Mouse (Mus musculus) CH12.LX (cell line): ENCODE measurements around the gene AC131692.1. TPM values are rescaled to one million over a fixed set of nuclear protein-coding genes. Genes with fewer than 3 reads are reported as not detected.

Experiments
- DNase-seq: peaks from one replicate; pipeline ENCODE4 v3.0.0-alpha.2; 2013; ENCODE audit errors: extremely low read depth
- H3K27ac ChIP-seq: 2 replicates; pipeline ENCODE4 v1.5.1; 2012; ENCODE audit warnings: low read depth, mild to moderate bottlenecking, control low read depth, moderate library complexity; ENCODE audit not compliant: insufficient read depth
- H3K27me3 ChIP-seq: replicated peaks from 2 replicates; pipeline ENCODE3; 2012; ENCODE audit warnings: inconsistent platforms
- H3K36me3 ChIP-seq, 2 experiments: replicated peaks in 1 of 2; 2 replicates each; pipeline versions ENCODE3 to v1.6.1; 2012; ENCODE audit warnings: inconsistent platforms in 1 of 2, low read length in 1 of 2, mild to moderate bottlenecking in 1 of 2, mixed read lengths in 1 of 2, moderate library complexity in 1 of 2; ENCODE audit not compliant: control insufficient read depth in 1 of 2, insufficient read depth in 1 of 2
- H3K4me1 ChIP-seq, 2 experiments: 2 replicates each; pipeline ENCODE4 v1.6.1; 2012; ENCODE audit warnings: inconsistent platforms in 1 of 2, moderate library complexity in 1 of 2; ENCODE audit not compliant: insufficient read depth in 2 of 2, control insufficient read depth in 1 of 2
- H3K4me2 ChIP-seq: 2 replicates; pipeline ENCODE4 v1.6.1; 2012; ENCODE audit warnings: low read depth, mild to moderate bottlenecking, control low read depth; ENCODE audit not compliant: poor library complexity, insufficient read depth, severe bottlenecking
- H3K4me3 ChIP-seq, 3 experiments: fragments of 150-350 bp in 1 of 3; sonication (generic) in 1 of 3; replicated peaks in 1 of 3; 2 replicates each; pipeline versions ENCODE3 to v1.5.1; 2011 to 2012; ENCODE audit warnings: low read depth in 2 of 3, low read length in 2 of 3, mild to moderate bottlenecking in 2 of 3, moderate library complexity in 2 of 3, control low read depth in 1 of 3, improper control_type of control experiment in 1 of 3, inconsistent platforms in 1 of 3, mixed read lengths in 1 of 3; ENCODE audit not compliant: poor library complexity in 1 of 3
- H3K79me2 ChIP-seq: replicated peaks from 2 replicates; pipeline ENCODE4 v1.6.1; 2012; ENCODE audit warnings: mild to moderate bottlenecking, moderate library complexity; ENCODE audit not compliant: control insufficient read depth, poor library complexity, insufficient read depth, severe bottlenecking; ENCODE audit errors: extremely low read depth
- H3K9ac ChIP-seq: 2 replicates; pipeline ENCODE4 v1.6.1; 2012; ENCODE audit warnings: low read depth, mild to moderate bottlenecking, control low read depth, moderate library complexity; ENCODE audit not compliant: insufficient read depth
- H3K9me3 ChIP-seq: replicated peaks from 2 replicates; pipeline ENCODE3; 2012; ENCODE audit warnings: low read length, inconsistent platforms, mixed read lengths
- BHLHE40 ChIP-seq: IDR thresholded peaks from 2 replicates; pipeline ENCODE4 v1.6.1; 2011; ENCODE audit warnings: mild to moderate bottlenecking, low read depth, low read length, improper control_type of control experiment
- CHD2 ChIP-seq: IDR thresholded peaks from 2 replicates; pipeline ENCODE4 v1.6.1; 2011; ENCODE audit warnings: low read length, improper control_type of control experiment
- ELF1 ChIP-seq: IDR thresholded peaks from 2 replicates; pipeline ENCODE4 v1.6.1; 2014; ENCODE audit warnings: low read depth, mild to moderate bottlenecking, inconsistent platforms, low read length, improper control_type of control experiment
- EP300 ChIP-seq: IDR thresholded peaks from 2 replicates; pipeline ENCODE4 v1.6.1; 2011; ENCODE audit warnings: low read length, improper control_type of control experiment
- ETS1 ChIP-seq: conservative IDR thresholded peaks from 2 replicates; pipeline ENCODE4 v1.6.1; 2012; ENCODE audit warnings: low read depth, mild to moderate bottlenecking, inconsistent platforms, low read length, improper control_type of control experiment, moderate library complexity
- HCFC1 ChIP-seq: IDR thresholded peaks from 2 replicates; pipeline ENCODE4 v1.6.1; 2012; ENCODE audit warnings: low read depth, mild to moderate bottlenecking, inconsistent platforms, low read length, improper control_type of control experiment
- JUN ChIP-seq: IDR thresholded peaks from 2 replicates; pipeline ENCODE4 v1.6.1; 2011; ENCODE audit warnings: low read depth, mild to moderate bottlenecking, low read length, improper control_type of control experiment, moderate library complexity; ENCODE audit not compliant: insufficient read depth
- JUND ChIP-seq: conservative IDR thresholded peaks from 2 replicates; pipeline ENCODE4 v1.6.1; 2011; ENCODE audit warnings: low read depth, low read length, improper control_type of control experiment
- KAT2A ChIP-seq: IDR thresholded peaks from 2 replicates; pipeline ENCODE4 v1.6.1; 2012; ENCODE audit warnings: low read length, improper control_type of control experiment, inconsistent platforms; ENCODE audit not compliant: insufficient replicate concordance
- MAFK ChIP-seq: IDR thresholded peaks from 2 replicates; pipeline ENCODE4 v1.6.1; 2011; ENCODE audit warnings: low read length, improper control_type of control experiment; ENCODE audit not compliant: insufficient replicate concordance
- MAX ChIP-seq: IDR thresholded peaks from 2 replicates; pipeline ENCODE4 v1.6.1; 2011; ENCODE audit warnings: low read length, improper control_type of control experiment
- MEF2A ChIP-seq: IDR thresholded peaks from 2 replicates; pipeline ENCODE4 v1.6.1; 2014; ENCODE audit warnings: low read depth, mild to moderate bottlenecking, inconsistent platforms, low read length, improper control_type of control experiment, borderline replicate concordance
- MYC ChIP-seq: IDR thresholded peaks from 2 replicates; pipeline ENCODE4 v1.6.1; 2011; ENCODE audit warnings: low read depth, mild to moderate bottlenecking, improper control_type of control experiment, low read length
- NELFE ChIP-seq: IDR thresholded peaks from 2 replicates; pipeline ENCODE4 v1.6.1; 2011; ENCODE audit warnings: low read depth, low read length, improper control_type of control experiment
- POLR2AphosphoS2 ChIP-seq: IDR thresholded peaks from 2 replicates; pipeline ENCODE4 v1.6.1; 2011; ENCODE audit warnings: low read depth, low read length, improper control_type of control experiment
- SIN3A ChIP-seq: IDR thresholded peaks from 2 replicates; pipeline ENCODE4 v1.6.1; 2012; ENCODE audit warnings: low read length, improper control_type of control experiment, inconsistent platforms
- TBP ChIP-seq: conservative IDR thresholded peaks from 2 replicates; pipeline ENCODE4 v1.6.1; 2011; ENCODE audit warnings: low read depth, low read length, improper control_type of control experiment
- TCF12 ChIP-seq: IDR thresholded peaks from 2 replicates; pipeline ENCODE4 v1.6.1; 2014; ENCODE audit warnings: low read depth, mild to moderate bottlenecking, inconsistent platforms, low read length, improper control_type of control experiment
- USF1 ChIP-seq: IDR thresholded peaks from 2 replicates; pipeline ENCODE4 v1.6.1; 2014; ENCODE audit warnings: low read depth, mild to moderate bottlenecking, inconsistent platforms, low read length, improper control_type of control experiment
- ZC3H11A ChIP-seq: IDR thresholded peaks from 2 replicates; pipeline ENCODE4 v1.6.1; 2012; ENCODE audit warnings: low read depth, mild to moderate bottlenecking, inconsistent platforms, low read length, improper control_type of control experiment
- ZMIZ1 ChIP-seq: IDR thresholded peaks from 2 replicates; pipeline ENCODE4 v1.6.1; 2012; ENCODE audit warnings: low read depth, mild to moderate bottlenecking, inconsistent platforms, low read length, improper control_type of control experiment
- ZNF384 ChIP-seq: IDR thresholded peaks from 2 replicates; pipeline ENCODE4 v1.6.1; 2012; ENCODE audit warnings: low read depth, low read length, improper control_type of control experiment, inconsistent platforms
- dilution Hi-C: fragments of 300-500 bp; cut with MboI; formaldehyde crosslinking; loops from 2 replicates; pipeline ENCODE4 v1.14.3; 2020; ENCODE audit warnings: low sequenced_read_pairs; ENCODE audit not compliant: extremely low pct_unique_long_range_greater_than_20kb, extremely low pct_ligation_motif_present
- in situ Hi-C: fragments of 300-500 bp; cut with MboI; formaldehyde crosslinking; loops from 3 replicates; pipeline ENCODE4 v1.14.3; 2019; ENCODE audit warnings: low sequenced_read_pairs, low pct_ligation_motif_present, low pct_unique_long_range_greater_than_20kb, mixed read lengths
- polyA plus RNA-seq: library from polyadenylated mRNA; unstranded; fragments of >175 nt; gene quantifications from 2 replicates; pipeline ENCODE4 v1.2.1, GENCODE M21; 2012; ENCODE audit warnings: low read depth; ENCODE audit not compliant: insufficient read length
- total RNA-seq, 2 experiments: library from RNA; depleted of rRNA; stranded (reverse); fragments of 300-350 nt in 1 of 2; fragments of >200 nt in 1 of 2; gene quantifications; 2 replicates each; pipeline ENCODE4 v1.2.3; 2012 to 2014

The AC131692.1 gene
- total and polyA plus RNA-seq, 3 experiments = 0.74 to 4.7 (median 0.81) TPM

GRCm38 (mm10) chr19:6102169-6102853, 8.1 kb downstream of the AC131692.1 start:
- peaks cover 0 to 7% of the 10 kb centered on the region in 2 experiments; a peak in 2 of 4 replicates for H3K4me1 ChIP-seq
- H3K4me2 ChIP-seq = no peak overlapping the region
- dilution Hi-C loops = no loop called here
- peaks cover 12 to 49% of the 10 kb centered on the region in 2 experiments for H3K36me3 ChIP-seq
- no peaks in the 10 kb centered on the region for H3K79me2 ChIP-seq
- H3K9me3 ChIP-seq = no peaks in the 10 kb centered on the region
- no peak overlapping the region for H3K4me3 ChIP-seq
- no peak for DNase-seq
- H3K27ac ChIP-seq = no peak overlapping the region
- no peak for TF ChIP-seq POLR2AphosphoS2
- no peak for TF ChIP-seq HCFC1
- TF ChIP-seq JUN = no peak
- TF ChIP-seq SIN3A = no peak
- TF ChIP-seq EP300 = no peak
- TF ChIP-seq ZC3H11A = no peak
- TF ChIP-seq TCF12 = no peak
- TF ChIP-seq ZMIZ1 = no peak
- TF ChIP-seq KAT2A = no peak
- TF ChIP-seq MAX = no peak
- TF ChIP-seq NELFE = no peak
- TF ChIP-seq JUND = no peak
- TF ChIP-seq CHD2 = no peak
- TF ChIP-seq MYC = no peak
- no peak for TF ChIP-seq ETS1
- H3K27me3 ChIP-seq = no peaks in the 10 kb centered on the region
- in situ Hi-C loops = no loop called here
- no peak overlapping the region for H3K9ac ChIP-seq

GRCm38 (mm10) chr19:6104476-6104875, 10.3 kb downstream of the AC131692.1 start:
- no peak overlapping the region for H3K4me2 ChIP-seq
- H3K9ac ChIP-seq = no peak overlapping the region
- H3K27me3 ChIP-seq = no peaks in the 10 kb centered on the region
- H3K27ac ChIP-seq = no peak overlapping the region
- in situ Hi-C loops (no loop called here), dilution Hi-C loops (no loop called here)
- H3K4me1 ChIP-seq = peaks cover 0 to 7% of the 10 kb centered on the region in 2 experiments; a peak in 2 of 4 replicates
- H3K36me3 ChIP-seq = peaks cover 0 to 41% of the 10 kb centered on the region in 2 experiments
- DNase-seq = no peak
- TF ChIP-seq ELF1 = no peak
- TF ChIP-seq MAFK = no peak
- TF ChIP-seq ZNF384 = no peak
- no peak for TF ChIP-seq TBP
- TF ChIP-seq BHLHE40 = no peak
- no peak for TF ChIP-seq MEF2A
- TF ChIP-seq CHD2 = no peak
- no peak for TF ChIP-seq USF1
- no peak for TF ChIP-seq MAX
- TF ChIP-seq, all 38 proteins: peak for 0
- no peak overlapping the region for H3K4me3 ChIP-seq
- H3K79me2 ChIP-seq = no peaks in the 10 kb centered on the region
- H3K9me3 ChIP-seq = no peaks in the 10 kb centered on the region
